Mouse (Mus musculus): Measurements from ENCODE around the gene Gale.

Gene Gale

DNA sequence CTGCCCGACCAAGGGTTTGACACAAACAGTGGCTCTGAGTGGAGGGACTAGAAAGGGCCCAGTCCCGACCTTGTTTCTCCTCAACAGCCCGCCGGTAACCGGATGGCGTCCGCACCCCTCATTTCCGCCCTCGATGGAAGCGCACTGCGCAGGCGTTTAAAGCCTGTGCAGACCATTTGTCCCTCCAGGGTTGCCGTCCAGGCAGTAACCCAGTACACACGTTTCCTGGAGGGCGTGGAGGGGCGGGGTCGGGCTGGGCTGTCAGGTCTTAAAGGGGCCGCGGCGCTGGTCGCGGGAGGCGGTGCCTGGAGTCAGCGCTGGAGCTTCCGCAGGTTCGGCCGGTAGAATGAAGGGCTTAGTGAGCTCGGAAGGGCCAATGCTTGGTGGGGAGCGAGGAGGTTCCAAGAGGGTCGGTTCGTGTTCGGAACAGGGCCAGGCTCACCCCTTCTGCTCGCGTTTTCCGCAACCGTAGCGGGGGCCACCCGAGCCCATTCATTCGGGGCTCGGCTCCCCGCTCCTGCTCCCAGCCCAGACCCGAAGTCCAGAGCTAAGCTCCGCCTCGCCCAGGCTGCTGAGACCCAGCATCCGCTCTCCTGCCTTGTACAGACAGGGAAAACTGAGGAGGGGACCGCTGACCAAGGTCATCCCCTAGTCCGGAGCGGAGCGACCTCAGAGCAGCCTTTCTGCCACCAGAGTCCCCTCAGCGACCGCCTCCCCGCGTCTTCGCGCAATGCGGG is at the start of gene Gale:
Gale (plus strand) TSS at position 271 of the 737 bp plus-strand sequence.
- DNase-seq = peak; percentile 96 to 98

DNA sequence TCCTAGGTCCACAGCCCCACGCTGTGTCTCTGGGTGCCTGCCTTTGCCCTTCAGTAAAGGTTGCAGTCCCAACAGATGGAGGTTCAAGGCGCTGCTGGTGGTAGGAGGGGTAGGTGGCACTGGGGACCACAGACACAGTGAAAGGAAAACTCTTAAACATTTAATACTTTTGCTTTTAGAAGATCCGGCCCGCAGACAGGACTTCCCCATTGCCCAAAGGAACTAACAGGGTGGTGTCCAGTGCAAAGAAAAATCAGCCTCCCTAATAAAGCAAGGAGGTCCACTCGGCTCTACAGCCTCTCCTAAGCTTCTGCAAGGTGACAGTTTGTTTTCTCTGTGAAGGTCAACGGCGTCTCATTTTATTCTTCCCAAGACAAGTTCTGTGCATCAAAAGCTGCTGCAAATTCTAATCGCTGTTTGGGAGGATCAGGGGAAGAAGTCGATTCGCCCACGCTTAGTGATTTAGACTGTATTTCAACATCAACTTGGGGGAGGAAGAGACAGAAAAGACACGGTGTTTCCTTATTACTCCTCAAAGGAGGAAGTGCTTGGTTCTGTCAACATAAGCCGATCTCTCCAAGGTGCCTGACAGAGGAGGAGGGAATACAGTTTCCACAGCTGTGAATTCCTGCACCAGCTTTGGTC is 44.8 kb upstream of the Gale start:
- no peak for DNase-seq

DNA sequence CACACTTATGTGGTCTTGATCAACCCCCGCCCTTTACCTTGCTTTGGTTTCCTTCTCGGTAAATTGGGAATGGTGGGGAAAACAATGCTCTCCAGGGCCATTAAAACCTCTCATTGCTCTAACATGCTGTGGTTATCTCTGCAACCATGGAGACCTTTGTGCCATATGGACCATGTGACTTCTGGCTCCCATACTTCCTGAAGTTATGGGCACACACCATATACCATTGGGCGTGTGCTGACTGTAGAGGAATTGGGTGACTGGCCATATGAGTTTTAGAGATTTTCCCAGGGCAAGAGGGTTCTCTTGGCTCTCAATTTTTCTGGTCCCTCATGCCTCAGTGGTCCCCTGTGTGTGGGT is 44.3 kb upstream of the Gale start:
- no peak for DNase-seq

DNA sequence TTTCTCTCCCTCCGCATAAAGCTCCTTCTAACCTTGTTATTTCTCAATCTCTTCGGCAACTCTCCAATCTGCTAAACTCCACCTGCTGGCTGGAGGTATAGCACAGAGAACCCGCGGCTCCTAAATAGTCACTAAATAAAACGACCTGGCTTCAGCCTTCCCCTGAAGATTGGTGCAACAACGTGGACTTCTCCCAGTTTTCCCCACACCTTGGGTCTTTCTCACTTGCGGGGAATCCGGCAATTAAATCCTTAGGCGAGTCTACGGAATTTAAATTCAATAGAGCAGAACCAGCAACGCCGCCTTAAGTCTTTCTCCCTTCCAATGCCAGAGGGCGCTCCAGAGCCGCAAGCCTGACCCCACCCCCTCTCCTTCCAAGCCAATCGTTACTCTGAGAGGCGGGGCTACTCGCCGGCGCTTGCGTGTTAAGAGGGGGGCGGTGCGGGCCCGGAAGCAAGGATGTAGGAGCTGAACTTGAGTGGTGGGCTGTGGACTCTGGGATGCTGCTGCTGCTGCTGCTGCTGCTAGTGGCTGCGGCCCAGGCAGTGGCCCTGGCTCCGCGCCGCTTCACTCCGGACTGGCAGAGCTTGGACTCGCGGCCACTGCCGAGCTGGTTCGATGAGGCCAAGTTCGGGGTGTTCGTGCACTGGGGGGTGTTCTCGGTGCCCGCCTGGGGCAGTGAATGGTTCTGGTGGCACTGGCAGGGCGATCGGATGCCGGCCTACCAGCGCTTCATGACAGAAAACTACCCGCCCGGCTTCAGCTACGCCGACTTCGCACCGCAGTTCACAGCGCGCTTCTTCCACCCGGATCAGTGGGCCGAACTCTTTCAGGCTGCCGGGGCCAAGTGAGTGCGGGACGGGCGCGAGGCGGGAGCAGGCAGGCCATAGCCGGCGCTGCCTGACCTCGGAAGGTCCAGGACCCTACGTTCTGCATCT is 43.0 kb upstream of the Gale start, which contains the start of gene Fuca1:
Fuca1 (plus strand) TSS at position 432 of the 938 bp plus-strand sequence.
- peak; percentile 97 to 98 for DNase-seq

DNA sequence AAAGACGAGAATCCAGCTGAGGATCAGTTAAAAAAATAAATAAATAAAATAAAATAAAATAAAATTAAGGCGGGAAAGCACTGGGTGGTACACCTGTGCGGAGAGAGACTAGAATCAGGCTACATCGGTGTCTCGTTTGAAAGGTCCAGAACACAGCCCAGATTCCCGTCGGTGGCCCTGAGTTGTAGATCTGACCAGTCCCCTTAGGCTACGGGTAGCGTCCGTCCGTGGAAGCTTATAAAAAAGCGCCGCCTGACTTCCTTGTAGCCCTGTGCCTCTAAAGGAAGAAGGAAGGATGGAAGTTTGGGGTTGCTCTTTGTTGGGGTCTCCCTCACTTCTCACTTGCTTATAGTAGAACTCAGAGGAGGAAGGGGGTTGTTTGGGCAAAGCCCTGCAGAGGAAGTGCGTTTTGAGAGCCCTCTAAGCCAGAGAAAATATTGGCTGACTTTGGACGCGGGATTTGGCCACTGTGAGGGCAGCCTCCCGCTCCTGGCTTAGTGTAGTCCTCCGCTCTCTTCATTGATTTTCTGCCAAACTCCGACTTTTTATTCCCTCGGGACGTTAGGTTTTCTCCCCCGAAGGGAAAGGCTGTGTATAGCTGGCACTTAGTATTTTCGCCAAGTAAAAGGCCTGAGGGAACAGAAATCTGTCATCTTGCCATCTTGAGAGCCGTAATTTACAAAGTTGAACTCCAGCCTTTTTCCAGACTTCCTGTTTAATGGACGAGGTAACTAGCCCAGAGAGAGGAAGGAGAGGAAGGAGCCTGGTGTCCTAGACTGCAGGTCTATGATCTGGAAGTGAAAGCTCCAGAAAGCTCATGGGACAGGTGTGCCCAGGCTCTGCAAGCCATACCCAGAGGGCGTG is 42.0 kb upstream of the Gale start:
- DNase-seq = peak in 1 of 2 experiments; percentile 26

DNA sequence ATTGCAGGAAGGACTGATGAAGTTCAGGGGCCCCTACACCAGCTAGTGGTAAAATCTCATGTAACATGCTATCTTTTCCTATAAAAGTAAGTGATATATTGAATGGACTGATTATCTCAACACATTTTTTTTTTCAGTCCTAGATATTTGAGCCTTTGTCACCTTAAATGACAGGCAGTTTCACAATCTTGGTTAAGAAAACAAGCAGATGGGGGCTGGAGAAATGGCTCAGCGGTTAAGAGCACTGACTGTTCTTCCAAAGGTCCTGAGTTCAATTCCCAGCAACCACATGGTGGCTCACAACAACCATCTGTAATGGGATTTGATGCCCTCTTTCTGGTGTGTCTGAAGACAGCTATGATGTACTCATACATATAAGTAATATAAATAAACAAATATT is 41.3 kb upstream of the Gale start:
- DNase-seq = no peak

DNA sequence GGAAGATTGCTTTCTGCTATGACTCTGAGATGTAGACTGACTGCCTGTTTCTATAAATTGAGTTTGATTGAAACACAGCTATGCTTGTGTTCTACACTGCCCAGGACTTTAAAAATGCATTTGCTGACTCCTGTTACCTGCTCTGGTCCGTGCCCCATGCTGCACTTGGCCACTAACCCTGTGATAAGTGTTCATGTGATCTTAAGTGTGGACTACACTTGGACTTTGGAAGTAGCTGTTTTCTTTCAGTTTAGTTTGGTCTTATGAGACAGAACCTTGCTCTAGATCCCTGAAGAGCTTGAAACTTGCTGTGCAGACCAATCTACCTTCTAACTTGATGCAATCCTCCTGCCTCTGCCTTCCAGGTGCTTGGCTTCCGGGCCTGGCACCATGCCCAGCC is 39.1 kb upstream of the Gale start:
- peak; percentile 42 to 72 for DNase-seq

DNA sequence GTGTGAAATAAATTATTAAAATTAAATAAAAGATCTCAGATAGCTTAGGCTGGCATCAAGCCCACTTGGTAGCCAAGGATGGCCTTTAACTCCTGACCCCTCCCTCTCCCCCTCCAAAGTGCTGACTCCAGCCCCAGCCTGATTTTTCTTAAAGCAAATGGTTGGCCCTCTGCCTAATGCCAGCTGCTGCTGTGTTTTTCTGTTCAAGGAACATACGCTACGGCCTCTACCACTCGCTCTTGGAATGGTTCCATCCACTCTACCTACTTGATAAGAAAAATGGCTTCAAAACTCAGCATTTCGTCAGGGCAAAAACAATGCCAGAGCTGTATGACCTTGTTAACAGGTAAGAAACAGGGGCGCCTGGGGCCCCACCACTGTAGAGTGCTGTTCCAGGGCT is 38.2 kb upstream of the Gale start:
- peak; percentile 75 to 76 for DNase-seq

DNA sequence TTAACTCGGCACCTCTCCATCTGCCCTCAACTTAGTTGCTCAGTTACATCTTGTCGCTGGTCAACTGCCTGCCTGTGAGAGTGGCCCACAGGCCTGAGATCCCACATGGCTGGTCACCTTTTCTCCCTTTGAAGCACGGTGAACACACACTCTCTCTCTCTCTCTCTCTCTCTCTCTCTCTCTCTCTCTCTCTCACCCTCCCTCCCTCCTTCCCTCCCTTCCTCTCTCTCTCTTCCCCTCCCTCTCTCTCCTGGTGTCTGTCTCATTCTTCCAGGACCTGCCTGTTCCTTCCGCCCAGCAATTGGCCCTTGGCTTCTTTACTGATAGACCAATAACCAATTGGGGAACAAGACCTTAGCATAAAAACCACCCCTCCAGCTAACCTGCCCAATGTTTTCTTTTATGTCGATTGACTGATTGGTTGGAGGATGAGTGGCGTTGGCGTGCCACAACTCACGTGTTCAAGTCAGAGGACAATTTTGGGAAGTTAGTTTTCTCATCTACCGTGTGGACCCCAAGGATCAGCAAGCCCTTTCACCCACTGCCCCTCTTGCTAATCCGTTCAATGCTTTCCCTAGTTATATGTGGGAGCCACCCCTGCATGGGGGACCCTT is 37.2 kb upstream of the Gale start:
- DNase-seq = no peak

DNA sequence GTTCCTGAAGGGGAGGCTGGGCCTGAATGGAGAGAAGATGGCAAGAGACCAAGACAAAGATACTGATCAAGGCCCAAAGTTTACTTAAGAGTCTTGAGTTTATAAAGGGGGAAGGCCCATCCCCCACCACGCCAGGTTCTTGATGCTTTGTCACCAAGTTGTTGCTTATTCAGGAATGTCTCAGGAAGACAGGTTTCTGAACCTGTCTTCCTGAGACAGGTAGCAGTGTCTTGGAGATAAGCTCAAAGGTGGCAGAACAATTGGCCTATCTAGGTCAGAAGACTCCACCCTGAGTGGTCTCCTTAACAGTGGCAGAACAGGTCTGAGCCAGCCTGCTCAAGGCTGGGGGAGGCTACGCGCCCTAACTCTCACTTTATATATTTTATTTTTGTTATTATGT is 36.7 kb upstream of the Gale start:
- DNase-seq = no peak

DNA sequence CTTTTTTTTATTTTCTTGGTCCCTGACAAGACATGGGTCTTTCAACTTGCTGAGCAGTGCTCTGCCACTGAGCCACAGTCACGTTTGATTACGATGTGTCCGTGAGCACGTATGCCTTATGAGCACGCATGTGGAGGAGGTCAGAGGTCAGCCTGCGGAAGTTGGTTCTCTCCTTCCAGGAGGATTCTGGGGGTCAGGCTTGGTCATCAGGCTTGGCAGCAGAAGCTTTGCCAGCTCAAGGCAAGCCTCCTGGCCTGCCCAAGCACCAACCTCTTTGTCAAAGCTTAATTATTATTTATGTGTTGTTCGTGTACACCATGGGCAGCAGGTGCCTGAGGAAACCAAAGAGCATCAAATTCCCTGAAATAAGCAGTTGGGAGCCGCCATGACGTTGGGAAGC is 35.2 kb upstream of the Gale start:
- DNase-seq = peak in 1 of 2 experiments; percentile 62

DNA sequence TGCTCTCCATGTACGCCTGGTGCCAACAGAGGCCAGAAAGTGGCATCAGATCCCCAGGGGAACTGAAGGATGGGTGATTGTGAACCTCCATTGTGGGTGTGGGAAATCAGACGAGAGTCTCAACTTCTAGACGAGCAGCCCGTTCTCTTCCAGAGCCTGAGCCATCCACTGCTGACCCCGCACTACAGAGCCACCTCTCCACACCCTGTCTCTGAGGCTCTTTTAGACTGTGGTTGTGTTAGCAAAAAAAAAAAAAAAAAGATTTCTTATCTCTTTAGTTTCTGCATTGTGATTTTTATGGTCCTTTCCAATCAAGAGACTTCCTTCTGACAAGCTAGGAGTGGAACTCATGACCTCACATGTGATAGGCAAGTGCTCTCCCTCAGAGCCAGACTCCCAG is 34.1 kb upstream of the Gale start:
- no peak for DNase-seq

DNA sequence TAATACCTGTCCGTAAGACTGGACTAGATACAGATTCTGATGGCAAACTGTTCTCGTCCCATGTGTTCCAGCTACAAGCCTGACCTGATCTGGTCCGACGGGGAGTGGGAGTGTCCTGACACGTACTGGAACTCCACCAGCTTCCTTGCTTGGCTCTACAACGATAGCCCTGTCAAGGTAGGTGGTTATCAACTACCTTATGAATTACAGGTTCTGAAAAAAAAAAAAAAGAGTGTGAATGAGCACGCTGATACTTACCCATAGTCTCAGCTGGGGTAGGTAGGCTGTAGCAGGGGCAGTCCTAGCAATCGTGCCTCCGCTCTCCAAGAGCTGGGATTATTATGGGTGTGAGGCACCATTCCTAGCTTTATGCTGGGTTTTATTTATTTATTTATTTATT is 33.7 kb upstream of the Gale start:
- no peak for DNase-seq

DNA sequence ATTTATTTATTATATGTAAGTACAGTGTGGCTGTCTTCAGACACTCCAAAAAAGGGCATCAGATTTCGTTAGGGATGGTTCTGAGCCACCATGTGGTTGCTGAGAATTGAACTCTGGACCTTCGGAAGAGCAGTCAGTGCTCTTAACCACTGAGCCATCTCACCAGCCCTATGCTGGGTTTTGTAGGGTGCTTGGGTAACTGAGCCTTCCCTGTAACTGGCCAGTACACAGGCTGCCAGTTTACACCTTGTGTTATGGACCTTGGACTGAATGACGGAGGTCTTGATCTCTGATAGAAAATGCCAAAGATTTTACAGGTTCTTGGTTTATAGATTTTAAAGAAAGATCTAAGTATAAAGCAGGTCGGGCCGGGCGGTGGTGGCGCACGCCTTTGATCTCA is 33.3 kb upstream of the Gale start:
- DNase-seq = no peak

DNA sequence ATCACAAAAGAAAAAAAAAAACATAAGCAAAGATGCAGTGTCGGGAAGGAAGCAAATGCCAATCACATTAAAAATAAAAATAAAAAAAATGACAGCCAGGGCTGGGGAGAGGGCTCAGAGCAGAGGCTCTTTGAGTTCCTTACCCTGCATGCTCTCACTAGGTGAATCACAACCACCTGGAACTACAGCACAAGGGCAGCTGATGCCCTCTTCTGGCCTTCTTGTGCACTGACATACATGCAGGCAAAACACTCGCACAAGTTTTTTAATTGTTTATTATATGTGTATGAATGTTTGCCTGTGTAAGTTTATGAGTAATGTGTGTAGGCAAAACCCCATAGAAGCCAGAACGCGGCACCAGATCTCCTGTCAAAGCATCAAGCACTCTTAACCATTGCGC is 31.7 kb upstream of the Gale start:
- peak; percentile 49 to 57 for DNase-seq

DNA sequence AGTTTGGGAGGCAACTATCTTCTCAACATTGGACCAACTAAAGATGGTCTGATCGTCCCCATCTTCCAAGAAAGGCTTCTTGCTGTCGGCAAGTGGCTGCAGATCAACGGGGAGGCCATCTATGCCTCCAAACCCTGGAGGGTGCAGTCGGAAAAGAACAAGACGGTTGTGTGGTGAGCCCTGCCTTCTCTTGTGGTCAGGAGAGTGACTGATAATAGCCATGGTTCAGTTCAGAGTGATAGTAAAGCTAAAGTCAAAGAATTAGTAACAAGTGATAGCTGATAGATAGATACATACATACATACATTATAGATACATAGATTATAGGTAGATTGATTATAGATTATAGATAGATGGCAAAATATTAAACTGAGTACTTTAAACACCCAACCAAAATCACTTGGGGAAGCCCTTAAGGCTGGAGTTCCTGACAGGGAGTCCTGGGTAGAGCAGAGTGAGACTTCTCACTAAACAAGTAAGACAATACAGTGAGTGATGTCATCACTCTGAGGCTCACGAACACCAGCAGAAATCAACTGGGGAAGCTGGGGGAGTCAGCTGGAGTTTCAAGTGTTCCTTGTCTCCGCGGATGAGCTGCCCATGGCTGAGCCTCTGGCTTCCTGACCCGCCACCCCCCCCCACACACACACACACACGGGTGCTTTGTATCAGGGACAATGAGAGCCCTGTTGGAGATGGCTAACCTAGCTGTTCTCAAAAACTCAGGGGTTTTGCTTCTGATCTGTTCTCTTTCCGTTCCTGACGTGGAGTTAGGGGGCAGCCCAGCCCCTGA is 28.6 kb upstream of the Gale start:
- DNase-seq = no peak

DNA sequence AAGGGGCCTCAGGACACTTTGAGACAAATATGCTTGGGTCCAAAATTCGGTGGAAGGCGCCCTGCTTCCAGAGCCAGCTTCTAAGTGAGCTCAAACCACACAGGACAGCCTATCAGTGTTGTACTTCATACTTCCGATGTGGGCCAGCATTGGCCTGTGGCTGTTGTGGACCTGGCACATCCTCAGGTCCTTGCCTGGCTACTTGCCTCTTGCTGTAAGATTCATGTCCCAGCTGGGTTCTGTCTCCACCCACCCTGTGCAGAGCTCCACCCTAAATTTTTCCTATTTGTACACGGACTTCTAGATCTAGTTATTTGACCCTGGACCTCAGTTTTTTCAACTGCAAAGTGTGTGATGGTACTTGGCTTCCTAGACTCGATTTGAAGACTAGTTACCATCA is 28.0 kb upstream of the Gale start:
- no peak for DNase-seq

DNA sequence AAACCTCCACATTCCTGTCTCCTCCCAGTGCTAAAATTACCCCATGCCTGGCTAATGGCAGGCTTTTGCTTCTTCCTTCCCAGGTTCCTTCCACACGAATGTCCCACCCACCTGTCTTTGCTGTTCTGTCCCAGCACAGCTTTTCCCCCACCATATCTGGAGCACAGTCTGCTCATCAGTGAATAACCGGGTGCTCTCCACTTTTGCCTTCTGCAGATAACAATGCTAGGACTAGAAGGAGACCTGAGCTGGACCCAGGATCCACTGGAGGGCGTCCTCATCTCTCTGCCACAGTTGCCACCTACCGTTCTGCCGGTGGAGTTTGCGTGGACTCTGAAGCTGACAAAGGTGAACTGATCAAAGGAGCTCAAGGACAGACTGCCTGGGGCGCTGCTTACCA is 24.7 kb upstream of the Gale start:
- DNase-seq = no peak

DNA sequence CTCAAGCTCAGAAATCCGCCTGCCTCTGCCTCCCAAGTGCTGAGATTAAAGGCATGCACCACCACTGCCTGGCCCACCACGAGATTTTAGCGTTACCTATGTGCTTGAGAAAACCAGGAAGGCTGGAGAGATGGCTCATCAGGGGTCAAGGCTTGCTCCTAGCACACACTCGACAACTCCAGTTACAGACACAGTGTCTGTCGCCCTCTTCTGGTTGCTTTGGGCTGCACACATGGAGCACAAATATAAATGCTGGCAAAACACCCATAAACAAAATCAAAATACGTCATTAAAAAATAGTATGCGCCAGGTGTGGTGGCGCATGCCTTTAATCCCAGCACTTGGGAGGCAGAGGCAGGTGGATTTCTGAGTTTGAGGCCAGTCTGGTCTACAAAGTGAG is 22.5 kb upstream of the Gale start:
- DNase-seq = peak in 1 of 2 experiments; percentile 32

DNA sequence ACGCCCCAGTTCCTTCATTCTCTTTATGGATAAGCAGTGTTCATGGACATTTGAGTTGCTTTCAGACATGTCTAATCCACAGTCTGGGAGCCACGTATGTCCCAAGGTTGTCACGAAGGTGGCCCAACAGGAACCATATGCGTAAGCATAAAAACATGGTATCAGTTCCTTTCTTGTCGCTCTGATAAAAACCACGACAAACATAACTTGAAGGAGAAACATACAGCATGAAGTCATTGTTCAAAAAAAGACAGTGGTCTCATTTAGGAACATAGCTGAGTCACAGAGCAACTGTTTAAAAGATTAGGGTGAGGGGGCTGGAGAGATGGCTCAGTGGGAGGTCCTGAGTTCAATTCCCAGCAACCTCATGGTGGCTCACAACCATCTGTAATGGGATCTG is 21.3 kb upstream of the Gale start:
- no peak for DNase-seq

DNA sequence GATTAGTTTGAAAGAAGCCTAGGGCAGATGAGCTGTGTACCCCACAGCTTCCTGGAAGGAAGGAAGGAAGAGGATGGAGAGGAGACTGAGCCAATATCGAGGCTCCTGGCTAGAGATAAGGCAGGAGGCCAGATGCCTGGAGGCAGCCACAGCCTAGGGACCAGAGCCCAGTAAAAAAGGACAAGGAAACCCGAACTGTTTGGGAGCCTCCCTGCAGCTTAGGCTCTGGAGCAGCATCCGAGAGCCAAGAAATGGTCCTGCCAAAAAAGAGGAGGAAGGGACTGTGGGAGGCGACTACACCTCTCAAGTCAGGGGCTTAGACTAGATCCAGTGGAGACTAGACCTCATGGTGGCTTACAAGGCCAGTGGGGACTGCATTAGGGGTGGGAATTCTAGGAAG is 20.1 kb upstream of the Gale start:
- DNase-seq = no peak
